13 mouse cellular contexts compared by ENCODE assay signal in genomic region chr13:90175662-90176061, GRCm38 (mm10).
"Had no signal": no experiment of that assay in that cellular context is flagged by ENCODE, and none has a peak within 500 bp of the region (broad histone marks: within the 10 kb centered on the region; RNA-seq: fewer than 3 reads in every experiment).

No protein-coding gene starts in this region.

- H3K4me3 ChIP-seq: lung, embryonic 15.5 days; megakaryocyte, embryonic 14.5 days; midbrain, embryonic 13.5 days; midbrain, embryonic 15.5 days; neural tube, embryonic 12.5 days had no signal

- H3K27ac ChIP-seq: lung, embryonic 15.5 days; macrophage; midbrain, embryonic 13.5 days; midbrain, embryonic 15.5 days; neural tube, embryonic 12.5 days had no signal

- DNase-seq: lung, adult 2 months; lung, postnatal 14 days; lung, postnatal 36 days; right cerebral cortex, postnatal 14 days; thymus, adult 18-20 months; thymus, postnatal 14 days; thymus, postnatal 36 days had no signal

- H3K27me3 ChIP-seq: lung, embryonic 15.5 days; megakaryocyte, embryonic 14.5 days; midbrain, embryonic 13.5 days; midbrain, embryonic 15.5 days; neural tube, embryonic 12.5 days had no signal

- H3K9ac ChIP-seq: lung, embryonic 15.5 days; midbrain, embryonic 13.5 days; midbrain, embryonic 15.5 days; neural tube, embryonic 12.5 days had no signal

- H3K4me1 ChIP-seq: lung, embryonic 15.5 days; megakaryocyte, embryonic 14.5 days; midbrain, embryonic 13.5 days; midbrain, embryonic 15.5 days; neural tube, embryonic 12.5 days had no signal

- H3K9me3 ChIP-seq: lung, embryonic 15.5 days; megakaryocyte, embryonic 14.5 days; midbrain, embryonic 13.5 days; midbrain, embryonic 15.5 days; neural tube, embryonic 12.5 days had no signal

- H3K36me3 ChIP-seq: lung, embryonic 15.5 days; midbrain, embryonic 13.5 days; midbrain, embryonic 15.5 days; neural tube, embryonic 12.5 days had no signal
